Mouse (Mus musculus): ENCODE results near the gene Bhlhe41. TPM values are rescaled to one million over a fixed set of nuclear protein-coding genes. Genes with fewer than 3 reads are reported as not detected.
A peak's percentile ranks its signal among the peaks of the same experiment; 100 is the strongest.

Bhlhe41 gene
- polyA plus RNA-seq (2015; fragmentation: Nextera tagmentation; extraction: Ambion mirVana) = 0.63 and 0.75 TPM in 2 replicates

DNA sequence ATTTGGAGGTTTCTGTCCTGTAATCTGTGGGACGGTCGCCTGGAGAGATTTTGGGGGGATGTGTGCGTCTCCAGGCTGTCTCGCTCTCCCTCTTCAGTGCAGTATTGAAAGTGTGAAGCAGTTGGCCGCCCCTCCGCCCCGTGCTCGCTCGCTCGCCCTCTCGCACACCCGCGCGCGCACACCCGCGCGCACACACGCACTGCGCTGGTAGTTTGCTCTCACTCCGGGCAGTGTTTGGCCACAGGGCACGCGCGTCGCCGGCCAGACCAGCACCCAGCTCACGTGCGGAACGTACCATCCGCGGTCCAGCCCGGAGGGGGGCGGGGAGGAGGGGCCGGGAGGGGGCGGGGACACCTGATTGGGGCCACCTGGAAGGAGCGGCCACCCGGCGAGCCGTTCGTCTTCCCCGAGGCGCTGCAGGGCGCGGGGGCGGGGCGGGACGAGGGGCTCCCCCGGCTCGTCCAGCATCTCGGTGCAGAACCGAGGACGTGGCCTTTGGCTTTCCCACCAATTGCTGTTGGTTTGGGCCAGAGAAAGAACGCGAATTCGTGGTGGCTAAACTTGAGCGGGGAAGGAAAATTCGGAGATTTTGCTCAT lies at the start of gene Bhlhe41:
Bhlhe41 (minus strand) TSS at position 270 of the 597 bp plus-strand sequence.
- Histone ChIP-seq H3K27me3 (ENCODE audit: control insufficient read depth, insufficient read depth, low read depth, low read length) (peaks cover 46% of the 10 kb centered on the region), H3K4me2 (ENCODE audit: low read depth, low read length) (peak within 1 kb of the TSS; percentile 100), H3K4me1 (replicated peaks; ENCODE audit: control insufficient read depth, insufficient read depth, low read length) (peaks cover 25% of the 10 kb centered on the region), H3K4me3 (ENCODE audit: low read length) (peak within 1 kb of the TSS; percentile 51), H3K9ac (ENCODE audit: low read length) (peak within 1 kb of the TSS; percentile 66), H3K9me3 (ENCODE audit: control insufficient read depth, low read length) (no peaks in the 10 kb centered on the region), H3K27ac (ENCODE audit: low read length) (no peak within 1 kb of the TSS), H3K36me3 (ENCODE audit: control insufficient read depth, insufficient read depth, low read length) (no peaks in the 10 kb centered on the region)
- WGBS = 0% methylated on average over 56 of the region's 57 CpGs
- peak; percentile 54 for ATAC-seq (ENCODE audit: low read depth)

DNA sequence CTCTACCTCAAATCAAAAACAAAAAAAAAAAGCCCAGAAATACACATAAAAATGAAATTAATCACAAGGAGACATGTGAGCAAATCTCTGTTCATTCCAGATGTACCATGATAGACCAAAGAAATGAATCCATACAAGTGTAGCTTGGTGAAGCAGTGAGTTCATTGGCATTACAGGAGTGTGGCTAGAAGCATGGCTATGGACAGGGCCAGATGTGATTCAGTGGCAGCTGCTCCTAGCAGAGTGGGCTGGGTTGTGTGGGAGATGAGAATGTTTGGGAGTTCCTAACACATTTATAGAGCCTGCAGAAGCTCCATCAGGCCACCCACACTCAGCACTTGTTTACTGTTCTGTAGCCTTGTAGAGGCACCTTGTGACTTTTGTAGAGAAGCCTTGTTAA lies 46.9 kb upstream of the Bhlhe41 start:
- H3K4me2 ChIP-seq (ENCODE audit: low read depth, low read length) = no peak overlapping the region
- no peaks in the 10 kb centered on the region for H3K4me1 ChIP-seq (replicated peaks; ENCODE audit: control insufficient read depth, insufficient read depth, low read length)
- H3K4me3 ChIP-seq (ENCODE audit: low read length) = no peak overlapping the region
- no peak overlapping the region for H3K27ac ChIP-seq (ENCODE audit: low read length)
- no peaks in the 10 kb centered on the region for H3K27me3 ChIP-seq (ENCODE audit: control insufficient read depth, insufficient read depth, low read depth, low read length)
- no peaks in the 10 kb centered on the region for H3K36me3 ChIP-seq (ENCODE audit: control insufficient read depth, insufficient read depth, low read length)
- H3K9me3 ChIP-seq (ENCODE audit: control insufficient read depth, low read length) = no peaks in the 10 kb centered on the region
- H3K9ac ChIP-seq (ENCODE audit: low read length) = no peak overlapping the region
- ATAC-seq (ENCODE audit: low read depth) = no peak

DNA sequence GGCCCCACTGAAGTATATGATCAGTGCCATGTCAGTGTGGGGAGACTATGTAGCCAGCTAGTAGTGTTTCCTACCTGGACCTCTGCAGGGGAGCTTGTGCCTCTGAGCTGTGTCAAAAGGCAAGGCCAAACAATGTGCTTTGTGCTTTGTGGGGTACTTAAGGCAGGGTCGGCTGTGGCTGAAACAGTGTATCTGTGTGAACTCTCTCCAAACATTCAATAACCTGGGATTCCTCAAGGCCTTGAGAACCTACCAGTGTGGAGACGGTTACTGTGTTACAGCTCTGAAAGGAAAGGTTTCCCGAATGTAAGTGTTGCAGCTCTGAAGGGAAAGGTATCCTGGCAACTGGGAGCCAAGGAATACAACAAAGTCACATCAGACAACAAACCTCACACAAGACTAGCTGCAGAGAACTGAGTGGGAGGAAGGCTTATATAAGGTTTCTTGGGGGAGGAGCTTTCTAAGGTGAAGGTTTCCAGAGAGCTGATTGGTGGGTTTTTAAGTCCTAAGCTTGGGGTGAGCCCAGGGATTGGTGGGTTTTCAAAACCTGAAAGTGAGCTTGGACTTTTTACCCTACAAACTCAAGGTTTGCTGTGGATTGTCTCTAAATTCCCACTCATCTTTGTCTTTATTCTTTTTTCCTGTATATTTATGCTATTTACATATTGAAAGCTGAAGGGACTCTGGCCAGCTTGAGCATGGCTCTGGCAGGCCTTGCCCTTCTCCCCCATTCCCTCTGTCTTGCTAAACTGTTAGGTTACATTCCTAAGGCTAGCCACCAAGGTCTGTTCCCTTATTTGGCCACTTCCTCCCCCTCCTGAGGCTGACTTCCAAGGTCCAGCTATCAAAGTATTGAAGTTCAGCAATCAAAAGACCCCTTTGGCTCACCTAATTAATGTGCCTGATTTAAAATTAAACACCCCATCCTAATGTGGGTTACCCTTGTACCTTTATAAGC lies 45.4 kb upstream of the Bhlhe41 start:
- no peak overlapping the region for H3K4me3 ChIP-seq (ENCODE audit: low read length)
- no peaks in the 10 kb centered on the region for H3K36me3 ChIP-seq (ENCODE audit: control insufficient read depth, insufficient read depth, low read length)
- H3K9me3 ChIP-seq (ENCODE audit: control insufficient read depth, low read length) = no peaks in the 10 kb centered on the region
- no peak overlapping the region for H3K4me2 ChIP-seq (ENCODE audit: low read depth, low read length)
- H3K27me3 ChIP-seq (ENCODE audit: control insufficient read depth, insufficient read depth, low read depth, low read length) = no peaks in the 10 kb centered on the region
- H3K9ac ChIP-seq (ENCODE audit: low read length) = no peak overlapping the region
- ATAC-seq (ENCODE audit: low read depth) = no peak
- no peak overlapping the region for H3K27ac ChIP-seq (ENCODE audit: low read length)
- 69% methylated on average over 3 of the region's 3 CpGs for WGBS
- H3K4me1 ChIP-seq (replicated peaks; ENCODE audit: control insufficient read depth, insufficient read depth, low read length) = no peaks in the 10 kb centered on the region

DNA sequence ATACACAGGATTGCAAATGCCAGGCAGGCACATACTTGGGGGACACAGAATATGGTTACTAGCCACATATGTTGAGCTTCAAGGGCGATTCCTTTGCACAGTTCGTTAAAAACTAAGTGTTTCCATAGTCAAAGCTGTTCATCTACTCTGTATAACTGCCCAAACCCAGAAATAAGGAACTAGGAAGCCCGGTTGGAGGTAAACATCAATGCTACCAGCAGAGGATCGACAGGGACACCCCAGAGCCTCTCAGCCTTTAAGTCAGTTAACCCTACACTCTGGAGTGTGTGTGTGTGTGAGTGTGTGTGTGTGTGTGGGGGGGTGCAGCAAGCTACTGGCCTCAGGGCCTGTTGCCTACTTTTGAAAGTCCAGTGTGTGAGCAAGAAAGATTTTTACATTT lies 44.6 kb upstream of the Bhlhe41 start:
- no peaks in the 10 kb centered on the region for H3K9me3 ChIP-seq (ENCODE audit: control insufficient read depth, low read length)
- WGBS = 61% methylated on average over 4 of the region's 4 CpGs
- H3K9ac ChIP-seq (ENCODE audit: low read length) = no peak overlapping the region
- H3K4me1 ChIP-seq (replicated peaks; ENCODE audit: control insufficient read depth, insufficient read depth, low read length) = no peaks in the 10 kb centered on the region
- ATAC-seq (ENCODE audit: low read depth) = no peak
- H3K27ac ChIP-seq (ENCODE audit: low read length) = no peak overlapping the region
- no peak overlapping the region for H3K4me3 ChIP-seq (ENCODE audit: low read length)
- no peaks in the 10 kb centered on the region for H3K27me3 ChIP-seq (ENCODE audit: control insufficient read depth, insufficient read depth, low read depth, low read length)
- H3K36me3 ChIP-seq (ENCODE audit: control insufficient read depth, insufficient read depth, low read length) = no peaks in the 10 kb centered on the region
- no peak overlapping the region for H3K4me2 ChIP-seq (ENCODE audit: low read depth, low read length)

DNA sequence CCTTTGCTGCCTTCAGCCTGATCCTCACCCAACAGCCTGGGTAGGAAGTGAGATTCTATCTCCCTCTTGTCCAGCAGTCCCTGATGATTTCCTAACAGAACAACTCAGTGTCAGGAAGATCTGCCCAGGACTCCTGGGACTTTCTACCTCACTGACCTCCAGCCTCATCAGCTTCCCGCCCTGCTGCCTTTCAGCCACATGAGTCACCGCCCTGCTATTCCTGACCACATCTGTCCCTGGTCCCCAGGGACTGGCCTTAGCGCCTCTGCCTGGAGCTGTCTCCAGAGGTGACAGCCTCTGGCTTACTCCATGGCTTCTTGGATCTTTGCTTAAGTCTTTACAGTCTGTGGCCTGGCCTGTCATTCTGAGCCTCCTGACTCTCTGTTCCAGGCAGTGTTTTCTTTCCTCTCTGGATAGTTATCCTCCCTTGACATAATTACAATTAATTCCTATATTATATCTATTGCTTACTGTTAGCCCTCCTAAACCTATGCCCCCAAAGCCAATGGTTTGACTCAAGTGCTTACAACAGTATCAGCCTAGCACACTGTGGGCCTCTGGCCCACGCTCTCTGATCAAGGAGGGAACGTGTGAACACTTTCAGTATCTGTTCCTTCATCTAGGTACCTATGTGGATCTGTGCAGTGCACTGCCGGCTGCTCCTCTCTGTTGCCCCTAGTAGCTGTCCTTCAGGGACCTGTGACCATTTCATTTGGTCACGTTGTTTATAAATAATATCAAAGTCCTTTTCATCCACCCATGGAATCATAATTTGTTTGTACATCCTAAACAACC lies 40.9 kb upstream of the Bhlhe41 start:
- ATAC-seq (ENCODE audit: low read depth) = no peak
- Histone ChIP-seq H3K4me3 (ENCODE audit: low read length) (no peak overlapping the region), H3K27ac (ENCODE audit: low read length) (no peak overlapping the region), H3K27me3 (ENCODE audit: control insufficient read depth, insufficient read depth, low read depth, low read length) (no peaks in the 10 kb centered on the region), H3K9me3 (ENCODE audit: control insufficient read depth, low read length) (no peaks in the 10 kb centered on the region), H3K4me2 (ENCODE audit: low read depth, low read length) (no peak overlapping the region), H3K36me3 (ENCODE audit: control insufficient read depth, insufficient read depth, low read length) (no peaks in the 10 kb centered on the region), H3K9ac (ENCODE audit: low read length) (no peak overlapping the region), H3K4me1 (replicated peaks; ENCODE audit: control insufficient read depth, insufficient read depth, low read length) (no peaks in the 10 kb centered on the region)
- 63% methylated on average over 7 of the region's 7 CpGs for WGBS

DNA sequence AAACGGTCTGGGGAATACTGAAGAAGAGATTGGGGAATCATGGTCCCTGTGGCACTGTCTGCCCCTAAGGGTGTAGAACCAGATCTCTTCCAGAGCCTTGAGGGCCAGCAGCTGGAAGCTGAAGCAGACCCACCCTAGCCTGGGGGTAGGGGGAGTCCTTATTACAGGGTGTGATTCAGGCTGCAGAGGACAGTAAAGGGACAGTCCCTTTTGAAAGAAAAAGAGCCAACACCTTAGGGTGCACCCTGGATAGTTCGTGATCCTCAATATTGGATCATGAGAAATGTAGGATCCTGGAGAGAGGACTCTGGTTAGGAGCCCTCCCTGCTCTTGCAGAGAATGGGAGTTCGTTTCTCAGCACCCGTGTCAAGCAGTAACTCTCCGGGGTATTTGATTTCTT lies 39.3 kb upstream of the Bhlhe41 start:
- Histone ChIP-seq H3K27me3 (ENCODE audit: control insufficient read depth, insufficient read depth, low read depth, low read length) (no peaks in the 10 kb centered on the region), H3K4me2 (ENCODE audit: low read depth, low read length) (no peak overlapping the region), H3K9ac (ENCODE audit: low read length) (no peak overlapping the region), H3K9me3 (ENCODE audit: control insufficient read depth, low read length) (no peaks in the 10 kb centered on the region), H3K4me1 (replicated peaks; ENCODE audit: control insufficient read depth, insufficient read depth, low read length) (no peaks in the 10 kb centered on the region), H3K4me3 (ENCODE audit: low read length) (no peak overlapping the region), H3K36me3 (ENCODE audit: control insufficient read depth, insufficient read depth, low read length) (no peaks in the 10 kb centered on the region), H3K27ac (ENCODE audit: low read length) (no peak overlapping the region)
- no peak for ATAC-seq (ENCODE audit: low read depth)
- 71% methylated on average over 5 of the region's 5 CpGs for WGBS

DNA sequence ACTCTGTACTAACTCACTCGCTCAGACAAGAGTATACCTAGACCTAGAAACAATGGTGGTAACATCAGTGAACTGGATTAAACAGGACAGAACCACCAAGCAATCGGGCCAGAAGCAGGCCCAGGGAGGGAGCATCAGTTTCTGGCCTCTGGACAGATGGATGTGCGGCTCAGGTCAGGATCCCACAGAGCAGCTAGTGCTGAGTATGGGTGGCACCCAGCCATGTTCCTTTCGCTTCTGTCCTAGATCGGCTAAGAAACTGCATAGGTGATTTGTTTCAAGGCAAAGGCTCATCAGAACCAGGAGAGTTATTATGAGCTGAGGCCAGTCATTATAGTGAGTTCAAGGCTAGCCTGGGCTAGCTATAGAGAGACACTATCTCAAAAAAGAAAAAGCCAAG lies 38.8 kb upstream of the Bhlhe41 start:
- Histone ChIP-seq H3K4me1 (replicated peaks; ENCODE audit: control insufficient read depth, insufficient read depth, low read length) (no peaks in the 10 kb centered on the region), H3K9me3 (ENCODE audit: control insufficient read depth, low read length) (no peaks in the 10 kb centered on the region), H3K9ac (ENCODE audit: low read length) (no peak overlapping the region), H3K4me3 (ENCODE audit: low read length) (no peak overlapping the region), H3K27ac (ENCODE audit: low read length) (no peak overlapping the region), H3K27me3 (ENCODE audit: control insufficient read depth, insufficient read depth, low read depth, low read length) (no peaks in the 10 kb centered on the region), H3K36me3 (ENCODE audit: control insufficient read depth, insufficient read depth, low read length) (no peaks in the 10 kb centered on the region), H3K4me2 (ENCODE audit: low read depth, low read length) (no peak overlapping the region)
- 90% methylated on average over 5 of the region's 5 CpGs for WGBS
- ATAC-seq (ENCODE audit: low read depth) = no peak

DNA sequence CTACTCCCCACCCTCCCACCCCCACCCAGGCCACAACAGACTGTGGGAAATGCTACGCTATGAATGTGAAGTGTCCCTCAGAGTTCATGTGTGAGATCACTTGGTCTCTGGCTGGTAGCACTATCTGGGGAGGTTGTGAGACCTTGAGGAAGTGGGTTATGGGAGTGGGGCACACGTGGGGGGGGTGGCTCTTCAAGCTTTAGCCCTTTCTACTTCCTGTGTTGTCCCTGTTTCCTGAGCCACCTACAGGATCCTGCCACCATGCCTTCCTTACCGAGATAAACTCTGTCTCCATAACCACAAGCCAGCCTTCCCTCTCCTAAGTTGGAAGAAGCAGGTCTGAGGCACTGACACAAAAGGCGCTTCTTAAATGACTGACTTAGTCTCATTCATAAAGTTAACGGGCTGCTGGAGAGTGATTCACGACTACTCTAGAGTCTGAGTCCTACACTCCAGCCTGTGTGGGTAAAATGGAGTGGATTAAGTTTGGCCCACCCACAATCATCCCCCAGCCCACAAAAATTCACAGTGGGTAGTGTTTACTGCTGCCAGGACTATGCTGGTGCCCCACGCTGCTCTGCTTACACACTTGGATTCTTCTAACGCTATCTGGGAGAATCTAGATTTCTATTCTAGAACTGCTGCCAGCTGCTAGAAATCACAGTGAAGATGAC lies 29.4 kb upstream of the Bhlhe41 start:
- Histone ChIP-seq H3K27ac (ENCODE audit: low read length) (no peak overlapping the region), H3K27me3 (ENCODE audit: control insufficient read depth, insufficient read depth, low read depth, low read length) (no peaks in the 10 kb centered on the region), H3K4me1 (replicated peaks; ENCODE audit: control insufficient read depth, insufficient read depth, low read length) (no peaks in the 10 kb centered on the region), H3K9me3 (ENCODE audit: control insufficient read depth, low read length) (no peaks in the 10 kb centered on the region), H3K9ac (ENCODE audit: low read length) (no peak overlapping the region), H3K4me2 (ENCODE audit: low read depth, low read length) (no peak overlapping the region), H3K36me3 (ENCODE audit: control insufficient read depth, insufficient read depth, low read length) (no peaks in the 10 kb centered on the region), H3K4me3 (ENCODE audit: low read length) (no peak overlapping the region)
- 46% methylated on average over 8 of the region's 8 CpGs for WGBS
- ATAC-seq (ENCODE audit: low read depth) = no peak
